In genomic region chr12:25553656-25554055, GRCm38 (mm10) we compare ENCODE assay signal across 24 mouse cellular contexts.
"Had no signal": no experiment of that assay in that cellular context is flagged by ENCODE, and none has a peak within 500 bp of the region (broad histone marks: within the 10 kb centered on the region; RNA-seq: fewer than 3 reads in every experiment).

No protein-coding gene starts in this region.

- H3K4me1 ChIP-seq: heart, embryonic 13.5 days; heart, embryonic 15.5 days; hindbrain, embryonic 12.5 days; limb, embryonic 10.5 days; limb, embryonic 12.5 days; liver, embryonic 13.5 days; liver, embryonic 15.5 days had no signal

- H3K27me3 ChIP-seq: heart, embryonic 13.5 days; heart, embryonic 15.5 days; hindbrain, embryonic 12.5 days; limb, embryonic 12.5 days; liver, embryonic 13.5 days; liver, embryonic 15.5 days had no signal

- H3K27ac ChIP-seq: heart, adult 2 months; heart, embryonic 13.5 days; heart, embryonic 15.5 days; hindbrain, embryonic 12.5 days; hindbrain, embryonic 14.5 days; layer of hippocampus, adult 2 months; left cerebral cortex, adult 2 months; limb, embryonic 10.5 days; limb, embryonic 12.5 days; liver, embryonic 13.5 days; liver, embryonic 15.5 days had no signal

- H3K4me2 ChIP-seq: heart, embryonic 11.5 days; heart, embryonic 13.5 days; heart, embryonic 15.5 days; hindbrain, embryonic 12.5 days; hindbrain, embryonic 14.5 days; limb, embryonic 12.5 days; liver, embryonic 11.5 days; liver, embryonic 13.5 days; liver, embryonic 15.5 days had no signal

- H3K9ac ChIP-seq: heart, embryonic 13.5 days; heart, embryonic 15.5 days; hindbrain, embryonic 12.5 days; hindbrain, embryonic 14.5 days; limb, embryonic 12.5 days; liver, embryonic 13.5 days; liver, embryonic 15.5 days had no signal

- H3K9me3 ChIP-seq: heart, embryonic 13.5 days; heart, embryonic 15.5 days; hindbrain, embryonic 12.5 days; limb, embryonic 10.5 days; limb, embryonic 12.5 days; liver, embryonic 13.5 days; liver, embryonic 15.5 days had no signal

- DNase-seq: gastrocnemius, postnatal 14 days; gastrocnemius, postnatal 36 days; heart, adult 11 months; heart, adult 2 months; heart, postnatal 14 days; heart, postnatal 36 days; kidney, adult 11 months; kidney, adult 2 months; kidney, postnatal 14 days; liver; liver, embryonic 13.5 days had no signal

- ATAC-seq: hindbrain, embryonic 16.5 days; intestine, embryonic 16.5 days had no signal

- H3K36me3 ChIP-seq: heart, embryonic 13.5 days; heart, embryonic 15.5 days; hindbrain, embryonic 12.5 days; limb, embryonic 10.5 days; limb, embryonic 12.5 days; liver, embryonic 13.5 days; liver, embryonic 15.5 days had no signal

- H3K4me3 ChIP-seq: heart, adult 2 months; heart, embryonic 13.5 days; heart, embryonic 15.5 days; hindbrain, embryonic 12.5 days; layer of hippocampus, adult 2 months; left cerebral cortex, adult 2 months; limb, embryonic 10.5 days; limb, embryonic 12.5 days; liver, embryonic 13.5 days; liver, embryonic 15.5 days had no signal
